Mouse (Mus musculus) R1 (cell line): ENCODE data around the gene Acss2.
"Not testable (repeated sequence)": the region's sequence is repeated elsewhere in the genome, so short reads cannot be mapped to it uniquely, and the experiment has no call there.

Experiments
- DNase-seq: peaks from one replicate; pipeline ENCODE4 v3.0.0-alpha.2; 2018; ENCODE audit warnings: low read depth, low spot score

The Acss2 gene

DNA sequence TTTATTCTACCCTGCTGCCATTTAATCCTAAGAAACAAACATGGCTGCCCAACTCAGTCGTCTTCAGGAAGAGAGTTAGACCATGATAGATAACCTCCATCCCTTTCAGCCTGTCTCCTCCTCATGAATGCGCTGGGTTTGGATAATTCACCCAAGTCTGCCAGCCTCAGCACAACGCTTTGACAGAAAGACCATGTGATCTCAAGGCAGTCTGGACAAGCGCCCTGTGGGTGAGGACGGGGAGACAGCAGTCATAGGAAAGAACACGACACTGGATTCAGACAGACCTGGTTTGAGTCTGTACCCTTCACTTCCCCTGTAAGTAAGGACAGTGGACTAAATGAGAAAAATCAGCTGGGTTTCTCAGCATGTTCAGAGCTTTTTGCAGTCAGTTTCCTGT, 71.8 kb downstream of the Acss2 start:
- DNase-seq: no peak

DNA sequence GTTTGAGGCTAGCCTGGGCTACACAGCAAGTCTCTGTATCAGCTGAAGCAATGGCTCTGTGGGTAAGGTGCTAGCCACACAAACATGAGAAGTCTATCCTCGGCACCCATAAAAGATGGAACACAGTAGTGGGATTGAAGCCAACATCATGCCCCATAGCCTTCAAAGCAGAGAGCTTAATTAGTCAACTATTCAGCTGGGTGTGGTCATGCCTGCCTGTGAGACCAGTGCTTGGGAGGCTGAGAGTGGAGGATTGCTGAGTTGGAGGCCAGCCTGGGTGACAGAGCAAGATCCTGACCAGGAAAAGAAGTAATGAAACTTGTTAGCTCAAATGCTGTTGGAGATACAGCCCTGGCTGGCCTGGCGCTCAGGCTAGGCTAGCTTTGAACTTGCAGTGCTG, 73.1 kb downstream of the Acss2 start:
- DNase-seq: no peak

DNA sequence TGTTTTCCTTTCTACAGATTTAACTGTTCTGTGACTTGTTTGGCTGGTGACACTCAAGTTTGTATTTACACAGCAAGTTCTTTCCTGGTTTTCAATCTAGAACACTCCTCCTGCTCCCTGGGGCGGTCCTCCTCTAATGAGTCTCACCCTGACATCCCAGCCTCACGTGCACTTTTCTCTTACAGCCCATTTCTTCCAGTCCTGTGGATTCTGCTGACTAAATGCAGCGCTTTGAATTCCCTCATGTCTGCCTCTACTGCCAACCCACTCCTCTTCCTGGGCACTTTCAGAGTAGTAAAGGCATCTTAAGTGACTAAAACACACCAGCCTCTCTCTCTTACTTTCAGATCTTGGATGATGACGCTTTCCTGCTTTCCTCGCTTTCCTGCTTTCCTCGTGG, 73.9 kb downstream of the Acss2 start:
- DNase-seq: no peak

DNA sequence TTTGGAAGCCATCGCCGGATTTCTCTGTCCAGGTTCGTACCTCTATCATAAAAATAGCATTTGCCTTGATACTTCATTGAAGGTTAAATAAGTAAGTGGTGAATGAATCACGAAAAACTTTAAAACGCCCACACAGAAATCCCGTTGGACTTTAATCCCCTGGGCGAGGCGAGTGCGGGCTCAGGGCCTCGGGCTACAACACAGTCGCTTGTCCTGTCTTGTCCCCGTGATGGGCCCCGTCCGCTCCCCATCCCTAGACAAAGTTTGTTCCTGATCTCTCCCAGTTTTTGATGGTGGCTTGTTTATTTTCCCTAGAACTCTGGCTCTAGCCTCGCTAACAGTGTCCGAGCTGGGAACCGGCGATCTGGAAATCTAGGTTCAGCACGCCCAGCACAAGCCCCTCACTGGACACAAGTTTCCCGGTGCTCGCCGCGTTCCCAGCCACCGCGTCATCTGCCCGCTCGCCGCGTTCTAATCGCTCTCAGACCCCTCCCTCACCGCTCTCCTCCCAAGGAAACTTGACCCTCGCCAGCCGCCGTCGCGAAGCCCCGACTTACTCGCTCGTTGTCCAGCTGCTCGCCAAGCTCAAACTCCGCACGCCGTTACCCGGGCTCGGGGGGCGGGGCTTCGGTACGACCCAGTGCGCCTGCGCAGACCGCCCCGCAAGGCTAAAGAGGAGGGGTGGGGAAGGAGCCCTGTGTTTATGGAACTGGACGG, 74.5 kb downstream of the Acss2 start, which contains the start of gene Gss:
Gene Gss (minus strand): TSS at position 674 of the 717 bp plus-strand sequence.
- DNase-seq: peak; percentile 97

DNA sequence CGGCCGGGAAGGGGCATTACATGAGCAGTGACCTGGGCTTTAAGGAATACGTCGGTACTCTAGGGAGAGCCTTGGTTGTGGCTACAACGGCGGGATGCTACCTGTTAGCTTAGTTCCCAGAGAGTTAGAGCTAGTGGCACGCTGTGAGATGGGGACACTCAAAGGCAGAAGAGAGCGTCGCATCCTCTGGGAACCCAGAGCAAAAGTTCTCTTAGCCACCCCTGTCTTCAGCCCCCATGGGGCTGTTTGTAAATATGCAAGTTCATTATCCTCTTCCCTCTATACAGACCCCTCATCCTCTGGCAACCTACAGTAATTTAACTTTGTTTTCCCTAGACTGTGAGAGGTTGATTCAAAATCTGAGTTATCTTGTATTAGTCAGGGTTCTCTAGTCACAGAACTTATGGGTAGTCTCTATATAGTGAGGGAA, 75.1 kb downstream of the Acss2 start:
- no peak for DNase-seq

DNA sequence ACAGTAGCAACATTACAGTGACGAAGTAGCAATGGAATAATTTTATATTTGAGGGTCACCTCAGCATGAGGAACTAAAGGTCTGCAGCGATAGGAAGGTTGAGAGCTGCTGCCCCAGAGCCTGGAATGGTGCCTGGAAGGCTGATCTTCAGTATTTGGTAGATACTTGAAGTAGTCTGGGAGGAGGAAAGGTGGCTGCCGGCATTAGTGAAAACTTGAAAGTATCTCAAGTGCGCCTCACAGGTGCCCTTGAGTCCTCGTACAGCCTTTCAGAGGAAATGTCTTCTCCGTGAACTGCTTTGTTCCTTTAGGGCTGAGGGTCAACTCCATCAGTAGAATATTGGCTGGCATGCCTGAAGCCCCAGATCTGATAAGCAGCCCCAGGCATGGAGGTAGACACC, 77.8 kb downstream of the Acss2 start:
- no peak for DNase-seq

DNA sequence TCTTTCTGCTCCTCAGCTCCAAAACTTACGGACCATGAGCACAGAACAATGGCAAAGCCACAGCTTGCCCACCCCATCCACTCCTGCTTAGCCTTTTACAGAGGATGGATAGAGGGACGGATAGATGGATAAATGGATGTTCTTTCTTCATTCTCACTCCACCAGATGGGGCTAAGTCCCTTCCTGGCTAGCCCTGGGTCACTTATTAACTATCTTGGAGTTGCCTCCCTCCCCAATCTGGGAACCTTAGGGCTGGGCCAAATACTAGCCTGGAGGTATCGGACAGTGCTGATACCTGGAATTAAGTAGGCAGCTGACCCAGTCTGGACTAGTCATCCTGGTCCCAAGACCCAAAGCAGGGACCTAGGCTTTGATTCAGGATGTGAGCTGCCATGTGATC, 86.0 kb downstream of the Acss2 start:
- DNase-seq: no peak

DNA sequence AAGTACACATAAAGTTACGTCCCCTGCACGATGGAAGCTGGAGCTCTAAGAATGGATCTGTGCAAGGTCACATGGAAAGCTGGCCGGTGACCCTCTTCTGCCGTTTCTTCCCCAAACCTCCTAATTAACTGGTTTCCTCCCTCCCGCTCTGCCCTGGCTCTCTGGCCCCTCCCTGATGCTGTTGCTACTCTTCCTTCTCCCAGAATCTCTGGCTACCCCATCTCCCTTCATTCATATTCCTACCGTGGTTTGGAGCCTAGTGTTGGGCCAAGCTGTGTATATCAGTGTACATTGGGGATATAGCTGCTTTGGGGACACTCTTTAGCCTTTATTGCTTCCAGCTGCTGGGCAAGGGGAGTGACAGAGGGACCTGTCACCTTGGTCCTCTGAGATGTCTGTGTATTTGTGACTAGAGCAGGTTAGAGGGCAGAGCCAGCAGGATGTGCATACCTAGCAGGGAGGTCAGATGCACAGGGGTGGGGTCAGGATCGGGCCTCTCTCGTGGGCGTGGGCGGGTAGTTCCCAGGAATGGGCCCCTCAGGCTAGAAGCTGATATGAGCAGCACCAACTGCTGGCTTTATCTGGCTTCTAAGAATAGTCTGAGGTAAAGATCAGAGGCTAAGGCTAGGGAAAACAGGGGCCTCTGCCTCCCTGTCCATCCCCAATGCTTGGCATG, 87.0 kb downstream of the Acss2 start:
- no peak for DNase-seq

DNA sequence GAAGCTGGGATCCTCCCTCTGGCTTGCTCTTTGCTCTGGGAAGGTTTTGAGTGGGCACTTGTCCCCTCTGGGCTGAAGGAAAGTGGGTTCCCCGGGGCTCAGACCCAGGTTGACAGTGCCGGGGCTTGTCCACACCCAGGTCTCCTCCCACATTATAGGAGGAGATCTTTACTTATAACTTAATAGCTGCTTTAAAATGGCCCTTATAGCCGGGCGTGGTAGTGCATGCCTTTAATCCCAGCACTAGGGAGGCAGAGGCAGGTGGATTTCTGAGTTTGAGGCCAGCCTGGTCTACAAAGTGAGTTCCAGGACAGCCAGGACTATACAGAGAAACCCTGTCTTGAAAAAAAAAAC, 87.5 kb downstream of the Acss2 start:
- DNase-seq: not testable (repeated sequence)

DNA sequence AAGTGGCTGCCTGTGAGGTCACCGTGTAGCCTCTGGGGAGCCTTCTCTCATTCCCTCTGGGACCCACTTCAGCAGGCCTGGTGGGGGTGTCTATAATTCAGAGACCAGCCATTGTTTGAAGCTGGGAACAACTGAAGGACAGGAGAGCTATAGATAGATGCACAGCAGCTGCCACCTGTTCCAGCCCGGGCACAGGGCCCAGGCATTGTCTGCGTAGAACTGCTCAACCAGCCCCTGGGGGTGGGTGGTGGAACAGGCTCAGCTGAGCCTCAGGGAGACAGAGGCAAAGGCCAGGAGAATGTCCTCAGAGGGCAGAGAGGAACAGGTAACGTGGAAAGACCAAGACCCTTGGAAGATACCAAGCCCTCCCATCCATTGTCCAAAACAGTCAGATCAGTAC, 88.6 kb downstream of the Acss2 start:
- no peak for DNase-seq

DNA sequence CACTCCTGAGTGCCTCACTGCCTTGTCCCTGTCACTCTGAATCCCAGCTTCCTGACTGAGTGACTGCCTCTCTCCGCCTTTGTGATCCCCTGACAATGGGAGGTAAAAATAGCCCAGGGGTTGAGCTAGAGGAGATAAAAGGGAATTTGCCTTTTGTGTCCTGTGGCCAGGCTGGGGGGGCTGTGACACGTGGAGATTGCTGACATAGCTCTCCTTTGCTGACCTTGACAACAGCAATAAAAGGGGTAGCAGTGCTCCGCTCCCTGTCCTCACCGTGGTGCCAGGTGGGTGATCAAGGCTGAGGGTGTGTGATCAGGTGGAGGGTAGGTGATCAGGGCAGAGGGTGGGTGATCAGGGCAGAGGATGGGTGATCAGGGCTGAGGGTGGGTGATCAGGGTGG, 93.2 kb downstream of the Acss2 start, which contains the start of gene Myh7b:
Gene Myh7b (plus strand): TSS at position 235 of the 400 bp plus-strand sequence.
- no peak for DNase-seq

DNA sequence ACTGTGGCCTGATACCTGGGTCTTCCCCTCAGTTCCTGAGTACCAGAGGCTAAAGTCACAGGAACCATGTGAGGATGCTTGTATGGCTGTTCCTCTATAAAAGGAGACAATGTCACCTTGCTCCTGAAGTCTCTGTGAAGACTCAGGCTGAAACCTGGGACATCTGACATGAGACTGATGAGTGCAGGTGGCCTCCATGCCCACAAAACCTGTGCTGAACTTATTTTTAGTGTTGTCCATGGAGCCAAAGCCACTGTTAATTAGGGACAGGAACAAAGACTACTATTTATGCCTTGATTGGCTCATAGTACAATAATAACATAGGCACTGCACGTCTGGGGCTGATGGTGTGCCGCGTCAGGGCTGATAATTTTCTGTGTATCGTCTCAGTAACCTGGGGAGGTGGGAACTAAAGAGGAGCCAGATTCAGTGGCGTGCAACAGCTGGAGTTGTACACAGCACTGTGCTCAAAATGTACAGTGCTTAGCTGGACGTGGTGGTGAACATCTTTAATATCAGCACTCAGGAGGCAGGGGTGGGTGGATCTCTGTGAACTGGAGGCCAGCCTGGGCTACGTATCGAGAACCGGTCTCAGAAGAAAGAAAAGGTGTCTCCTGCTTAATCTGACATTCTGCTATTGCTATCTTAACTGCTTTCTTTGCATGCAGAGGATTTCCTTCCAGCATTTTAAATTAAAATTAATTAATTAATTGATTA, 94.2 kb downstream of the Acss2 start:
- DNase-seq: no peak

DNA sequence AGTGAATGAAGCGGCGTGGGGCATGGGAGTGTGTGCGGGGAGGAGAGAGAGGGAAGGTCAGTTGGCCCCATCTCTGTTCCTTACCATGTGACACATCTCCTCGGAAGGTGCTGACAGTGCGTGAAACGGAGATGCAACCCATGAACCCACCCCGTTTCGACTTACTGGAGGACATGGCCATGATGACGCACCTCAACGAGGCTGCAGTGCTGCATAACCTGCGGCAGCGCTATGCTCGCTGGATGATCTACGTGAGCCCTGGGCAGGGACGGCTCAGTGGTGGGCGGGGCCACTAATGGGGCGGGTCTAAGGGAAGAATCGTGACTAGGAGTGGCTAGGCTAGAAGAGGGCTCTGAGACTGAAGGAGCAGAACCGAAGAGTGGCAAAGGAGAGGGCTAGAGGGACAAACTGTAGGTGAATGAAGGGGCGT, 95.6 kb downstream of the Acss2 start:
- peak; percentile 92 for DNase-seq

DNA sequence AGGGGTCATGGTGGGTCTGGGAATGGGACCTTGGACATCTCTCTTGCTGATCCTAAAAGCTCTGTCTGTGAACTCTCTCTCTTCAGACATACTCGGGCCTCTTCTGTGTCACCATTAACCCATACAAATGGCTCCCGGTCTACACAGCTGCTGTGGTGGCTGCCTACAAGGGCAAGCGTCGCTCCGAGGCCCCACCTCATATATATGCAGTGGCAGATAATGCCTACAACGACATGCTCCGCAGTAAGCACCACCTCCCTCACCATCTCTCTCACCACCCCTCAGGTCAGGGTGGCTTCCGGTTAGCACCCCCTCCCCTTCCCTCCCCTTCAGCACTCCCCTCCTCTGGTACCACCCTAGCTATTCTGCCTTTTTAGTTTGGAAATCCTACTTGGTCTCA, 96.2 kb downstream of the Acss2 start:
- no peak for DNase-seq

DNA sequence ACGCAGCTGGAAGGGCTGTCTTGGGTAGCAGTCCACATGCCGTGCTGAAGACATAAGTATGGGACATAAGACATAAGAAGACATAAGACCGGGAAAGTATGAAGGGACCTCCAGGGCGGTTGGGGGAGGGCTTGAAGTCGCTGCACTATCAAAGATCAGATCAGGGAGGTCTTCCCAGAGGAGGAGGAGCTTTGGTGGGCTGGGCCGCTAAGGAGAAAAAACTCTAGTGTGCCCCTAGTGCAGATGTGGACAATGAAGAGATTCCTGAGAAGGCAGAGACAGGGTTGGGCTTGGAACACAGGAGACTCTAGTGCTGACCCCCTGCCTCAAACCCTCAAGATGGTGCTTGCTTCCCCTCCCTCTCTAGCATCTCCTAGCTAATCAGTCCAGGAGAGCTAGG, 99.2 kb downstream of the Acss2 start:
- peak; percentile 85 for DNase-seq

DNA sequence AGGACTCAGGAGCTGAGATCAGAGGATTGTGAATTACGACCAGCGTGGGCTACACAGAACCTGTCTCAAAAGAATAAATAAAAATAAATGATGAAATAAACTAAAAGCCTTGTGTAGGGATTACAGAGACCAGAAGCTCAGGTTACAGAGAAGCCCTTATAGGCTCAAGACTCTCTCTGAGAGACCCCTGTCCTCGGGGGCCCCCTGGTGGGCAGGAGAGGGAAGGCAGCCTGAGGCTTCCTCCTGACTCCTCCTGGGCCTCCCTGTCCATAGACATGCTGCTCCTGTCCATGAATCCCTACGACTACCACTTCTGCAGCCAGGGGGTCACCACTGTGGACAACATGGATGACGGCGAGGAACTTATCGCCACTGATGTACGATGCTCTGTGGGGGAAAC, 102.1 kb downstream of the Acss2 start:
- DNase-seq: peak; percentile 84

DNA sequence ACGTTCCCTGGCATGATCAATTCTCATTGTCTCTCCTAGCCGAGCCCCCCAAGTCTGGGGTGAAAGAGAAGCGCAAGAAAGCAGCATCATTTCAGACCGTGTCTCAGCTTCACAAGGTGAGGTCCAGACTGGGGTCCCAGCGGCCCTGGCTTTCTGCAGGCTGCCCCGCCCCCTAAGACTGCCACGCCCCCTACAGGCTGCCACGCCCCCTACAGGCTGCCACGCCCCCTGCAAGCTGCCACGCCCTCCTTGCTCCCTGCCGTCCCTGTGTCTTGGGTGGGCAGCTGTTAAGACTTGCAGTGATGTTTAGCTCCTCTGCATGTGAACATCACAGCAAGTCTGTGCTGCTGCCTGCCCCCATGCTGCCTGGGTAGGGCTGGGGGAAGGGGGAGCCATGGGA, 104.9 kb downstream of the Acss2 start:
- peak; percentile 57 for DNase-seq

DNA sequence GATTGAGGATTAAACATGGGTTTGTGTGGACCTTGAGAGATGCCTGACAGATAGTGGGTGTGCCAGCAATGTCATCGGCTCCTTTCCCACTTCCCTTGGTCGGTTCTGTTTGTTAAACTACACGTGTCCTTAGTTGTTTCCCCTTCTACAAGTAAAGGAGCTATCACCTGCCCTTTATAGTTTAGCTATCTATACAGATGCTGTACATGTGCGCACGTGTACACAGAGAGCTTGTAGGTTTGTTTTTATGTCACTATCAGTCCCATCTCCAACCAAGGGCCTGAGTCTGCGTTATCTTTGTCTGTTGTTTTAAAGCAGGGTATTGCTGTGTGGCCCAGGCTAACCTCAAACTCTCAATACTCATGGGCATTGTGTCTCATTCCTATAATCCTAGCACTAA, 106.2 kb downstream of the Acss2 start:
- DNase-seq: no peak

DNA sequence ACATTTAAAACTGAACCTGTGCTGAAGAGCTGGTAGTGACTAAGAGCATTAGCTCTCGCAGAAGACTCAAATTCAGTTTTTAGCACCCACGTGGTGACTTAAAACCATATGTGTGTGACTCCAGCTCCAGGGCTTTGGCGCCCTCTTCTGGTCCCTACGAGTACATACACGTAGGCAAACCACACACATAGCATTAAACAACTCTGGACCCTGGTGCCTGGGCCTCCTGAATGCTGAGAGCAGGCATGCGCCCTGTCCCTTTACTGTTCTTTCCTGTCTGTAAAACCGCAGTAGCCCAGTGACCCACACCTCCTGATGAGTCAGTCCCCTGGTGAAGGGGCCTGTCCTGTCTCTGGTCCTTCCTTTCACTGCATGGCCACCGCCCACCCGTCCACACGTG, 107.0 kb downstream of the Acss2 start:
- DNase-seq: peak; percentile 91

DNA sequence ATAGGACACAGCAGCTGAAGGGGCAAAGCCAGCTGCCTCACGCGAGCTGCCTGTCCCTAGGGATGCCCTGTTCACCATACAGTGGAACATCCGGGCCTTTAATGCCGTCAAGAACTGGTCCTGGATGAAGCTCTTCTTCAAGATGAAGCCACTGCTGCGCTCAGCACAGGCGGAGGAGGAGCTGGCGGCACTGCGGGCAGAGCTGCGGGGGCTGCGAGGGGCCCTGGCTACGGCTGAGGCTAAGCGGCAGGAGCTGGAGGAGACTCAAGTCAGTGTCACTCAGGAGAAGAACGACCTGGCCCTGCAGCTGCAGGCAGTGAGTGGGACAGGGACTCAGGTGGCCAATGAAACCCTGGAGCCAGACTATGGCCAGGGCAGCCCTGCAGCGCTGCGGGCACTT, 108.5 kb downstream of the Acss2 start:
- no peak for DNase-seq

DNA sequence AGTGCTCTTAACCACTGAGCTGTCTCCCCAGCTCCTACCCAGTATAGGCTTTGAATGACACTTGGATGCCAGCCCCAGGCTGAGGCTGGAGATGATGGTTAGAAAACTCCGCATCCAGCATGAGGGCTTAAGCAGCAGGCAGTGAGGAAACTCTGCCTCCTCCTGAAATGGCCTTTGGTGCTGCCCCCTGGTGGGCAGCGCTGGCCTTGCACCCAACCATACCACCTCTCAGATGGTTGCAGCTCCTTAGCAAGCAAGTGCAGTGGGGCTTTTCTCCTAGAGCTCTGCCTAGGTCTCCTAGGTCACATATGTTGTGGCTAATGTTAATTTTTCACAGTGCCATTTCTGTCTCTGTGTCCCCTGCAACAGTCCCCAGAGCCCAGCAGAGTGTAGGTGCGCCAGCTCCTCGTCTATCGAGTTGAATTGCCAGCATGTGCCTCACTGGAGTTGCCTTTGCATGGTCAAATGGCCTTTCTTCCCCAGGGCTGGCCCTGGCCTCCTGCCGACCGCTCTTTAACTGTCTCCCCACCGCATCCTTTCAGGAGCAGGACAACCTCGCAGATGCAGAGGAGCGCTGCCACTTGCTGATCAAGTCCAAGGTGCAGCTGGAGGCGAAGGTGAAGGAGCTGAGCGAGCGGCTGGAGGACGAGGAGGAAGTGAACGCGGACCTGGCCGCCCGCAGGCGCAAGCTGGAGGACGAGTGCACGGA, 109.4 kb downstream of the Acss2 start:
- peak; percentile 80 for DNase-seq

DNA sequence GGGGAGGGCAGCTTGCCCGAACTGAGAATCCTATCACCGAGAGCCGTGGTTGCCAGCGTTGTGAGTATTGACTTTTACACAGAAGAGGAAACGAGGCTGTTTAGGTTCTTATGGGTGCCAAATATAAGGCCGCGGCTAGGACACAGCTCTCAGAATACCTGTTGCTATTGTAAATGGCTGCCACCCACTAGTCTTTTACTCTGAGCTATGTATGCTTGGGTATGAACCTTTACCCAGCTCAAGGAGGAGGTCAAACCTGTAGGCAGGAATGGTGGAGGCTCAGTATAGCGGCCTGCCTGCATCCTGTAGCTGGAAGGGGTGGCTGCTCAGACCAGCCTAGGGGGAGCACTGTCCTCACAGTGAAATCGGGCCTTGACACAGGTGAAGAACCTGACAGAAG, 110.4 kb downstream of the Acss2 start:
- DNase-seq: no peak
